Mouse (Mus musculus) megakaryocyte, adult 5-6 weeks (primary cell): ENCODE measurements around the gene Med13. TPM values are rescaled to one million over a fixed set of nuclear protein-coding genes. Genes with fewer than 3 reads are reported as not detected.
"Not testable (repeated sequence)": the region's sequence is repeated elsewhere in the genome, so short reads cannot be mapped to it uniquely, and the experiment has no call there.

Source experiments
- ATAC-seq: 2 replicates; pipeline ENCODE4 v1.8.0; 2016; ENCODE audit warnings: mild to moderate bottlenecking, inconsistent platforms; ENCODE audit not compliant: poor library complexity, severe bottlenecking
- total RNA-seq, 2 experiments: library from RNA; stranded (forward) in 1 of 2; stranded (reverse) in 1 of 2; fragments of 153-499, 151-499 nt in 1 of 2; fragments of 221-1000, 200-1000 nt in 1 of 2; gene quantifications; 2 replicates each; pipeline versions ENCODE4 v1.2.3 to v1.2.4; 2015 to 2017

Gene Med13
- total RNA-seq, 2 experiments from 2014 or later, result 62.6 to 65.2 TPM

GRCm38 (mm10) chr11:86380521-86381238 lies 23.3 kb upstream of the Med13 start:
- no peak for ATAC-seq

- ATAC-seq, result no peak
These were observed 21.6 kb upstream of the Med13 start for GRCm38 (mm10) chr11:86378981-86379380.

GRCm38 (mm10) chr11:86377841-86378240 lies 20.4 kb upstream of the Med13 start:
- no peak for ATAC-seq

GRCm38 (mm10) chr11:86376707-86377106 lies 19.3 kb upstream of the Med13 start:
- ATAC-seq, result no peak

GRCm38 (mm10) chr11:86375086-86375485 lies 17.7 kb upstream of the Med13 start:
- no peak for ATAC-seq

- no peak for ATAC-seq
These were observed 13.9 kb upstream of the Med13 start for GRCm38 (mm10) chr11:86371266-86371665.

- no peak for ATAC-seq
These were observed 12.5 kb upstream of the Med13 start for GRCm38 (mm10) chr11:86369860-86370259.

GRCm38 (mm10) chr11:86369003-86369402 lies 11.6 kb upstream of the Med13 start:
- ATAC-seq, result no peak

- no peak for ATAC-seq
These were observed 7.5 kb upstream of the Med13 start for GRCm38 (mm10) chr11:86364709-86365452.

GRCm38 (mm10) chr11:86357984-86358528 lies 654 bp upstream of the Med13 start:
- ATAC-seq, result peak; percentile 97

- peak; percentile 14; the same call in 1 of the 2 replicates for ATAC-seq
These were observed 1.2 kb downstream of the Med13 start for GRCm38 (mm10) chr11:86356007-86356853.

GRCm38 (mm10) chr11:86353586-86353985 lies 3.8 kb downstream of the Med13 start:
- ATAC-seq, result no peak

- ATAC-seq, result no peak
These were observed 5.6 kb downstream of the Med13 start for GRCm38 (mm10) chr11:86351766-86352315.

- ATAC-seq, result no peak
These were observed 6.7 kb downstream of the Med13 start for GRCm38 (mm10) chr11:86350636-86351138.

- no peak for ATAC-seq
These were observed 8.1 kb downstream of the Med13 start for GRCm38 (mm10) chr11:86349325-86349724.

- ATAC-seq, result no peak
These were observed 8.5 kb downstream of the Med13 start for GRCm38 (mm10) chr11:86348872-86349271.

GRCm38 (mm10) chr11:86347387-86348122 lies 9.8 kb downstream of the Med13 start:
- ATAC-seq, result no peak

- ATAC-seq, result no peak
These were observed 10.9 kb downstream of the Med13 start for GRCm38 (mm10) chr11:86346525-86346924.

GRCm38 (mm10) chr11:86344940-86345339 lies 12.5 kb downstream of the Med13 start:
- ATAC-seq, result not testable (repeated sequence)

GRCm38 (mm10) chr11:86324251-86324650 lies 33.2 kb downstream of the Med13 start:
- no peak for ATAC-seq
